Mouse (Mus musculus) thymus, adult 18-20 months (tissue): ENCODE measurements around the gene Adamts4.

ENCODE experiments used
- DNase-seq, 2 experiments: peaks; one replicate each; pipeline ENCODE4 v3.0.0; 2022; ENCODE audit warnings: mixed read lengths in 2 of 2

The Adamts4 gene

DNA sequence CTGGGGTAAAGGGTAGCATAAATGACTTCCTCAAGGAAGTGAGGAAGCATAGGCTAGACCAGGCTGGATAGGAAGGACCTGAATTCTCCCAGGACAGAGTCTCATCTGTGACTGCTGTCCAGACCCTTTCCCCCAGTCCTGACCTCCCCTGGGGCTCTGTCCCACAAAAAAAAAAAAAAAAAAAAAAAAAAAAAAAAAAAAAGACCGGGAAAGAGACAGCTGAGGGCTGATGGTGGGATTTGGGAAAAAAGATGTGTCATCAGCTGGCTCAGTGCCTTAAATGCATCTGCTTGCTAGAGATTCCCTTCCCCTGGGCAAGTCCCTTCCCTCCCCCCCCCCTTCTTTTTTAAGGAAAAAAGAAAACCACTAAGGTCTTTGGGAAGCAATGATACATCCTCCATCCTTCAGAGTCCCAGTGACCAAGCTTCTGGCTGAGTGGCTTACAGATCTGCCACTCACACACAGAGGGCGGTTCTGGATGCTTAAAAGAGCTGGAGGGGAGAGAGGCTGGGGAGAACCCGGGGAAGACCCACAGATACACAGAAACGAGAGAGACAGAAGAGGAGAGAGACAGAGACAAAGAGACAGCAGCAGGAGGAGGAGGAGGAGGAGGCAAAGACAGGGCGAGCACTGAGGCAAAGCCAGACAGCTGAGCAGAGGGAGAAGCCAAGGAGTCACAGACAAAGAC, at the start of gene Adamts4:
TSS of gene Adamts4 (plus strand) at position 509 of the 688 bp plus-strand sequence.
- no peak for DNase-seq

DNA sequence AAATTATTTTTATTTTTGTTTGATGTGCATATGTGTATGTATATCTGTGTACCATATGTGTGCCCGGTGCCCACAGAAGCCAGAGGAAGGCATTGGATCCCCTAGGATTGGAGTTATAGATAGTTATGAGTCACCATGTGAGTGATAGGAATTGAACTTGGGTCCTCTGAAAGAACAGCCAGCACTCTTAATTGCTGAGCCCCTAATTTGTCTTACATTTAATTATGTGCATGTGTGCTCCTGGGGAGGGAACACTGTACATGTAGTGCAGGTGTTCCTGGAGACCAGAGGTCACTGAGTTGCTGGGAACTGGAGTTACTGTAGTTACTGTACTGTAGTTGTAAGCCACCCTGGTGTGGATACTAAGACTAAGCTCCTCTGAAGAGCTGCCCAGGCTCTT, 49.5 kb upstream of the Adamts4 start:
- no peak for DNase-seq

GRCm38 (mm10) chr1:171203471-171204248, 46.6 kb upstream of the Adamts4 start:
- no peak for DNase-seq

GRCm38 (mm10) chr1:171204249-171204644, 46.0 kb upstream of the Adamts4 start:
- no peak for DNase-seq

DNA sequence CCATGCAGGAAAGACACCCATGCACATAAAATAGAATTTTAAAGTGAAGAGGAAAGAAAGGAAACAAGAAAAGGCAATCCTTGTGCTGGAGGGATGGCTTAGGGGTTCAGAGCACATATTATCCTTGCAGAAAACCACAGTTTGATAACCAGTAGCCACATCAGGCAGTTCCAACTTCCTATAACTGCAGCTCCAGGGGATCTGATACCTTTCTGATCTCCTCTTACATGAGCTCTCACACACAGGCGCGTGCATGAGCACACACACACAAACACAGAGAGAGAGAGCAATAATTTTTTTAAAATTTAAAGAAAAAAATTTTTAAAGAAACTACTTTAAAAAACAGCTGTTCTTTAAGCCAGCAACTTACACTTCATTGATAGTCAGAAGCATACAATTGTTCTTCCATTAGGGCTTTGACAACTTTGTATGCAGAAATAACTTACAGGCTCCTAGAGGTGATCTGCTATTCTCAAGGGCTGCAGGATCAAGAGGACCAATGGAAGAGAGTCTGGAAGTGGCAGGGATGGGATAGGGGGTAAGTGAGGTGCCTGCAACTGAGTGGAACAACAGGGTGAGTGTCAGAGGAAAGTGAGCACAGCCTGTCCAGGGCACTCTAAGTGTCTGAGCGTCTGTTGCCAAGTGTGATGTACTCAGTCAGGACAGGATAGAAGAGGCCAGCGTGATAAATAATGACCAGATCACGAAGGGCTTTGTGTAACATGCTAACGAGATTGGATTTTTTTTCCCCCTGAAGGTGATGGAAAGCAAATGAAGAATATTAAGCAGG, 44.3 kb upstream of the Adamts4 start:
- no peak for DNase-seq

- no peak for DNase-seq
These were observed 40.8 kb upstream of the Adamts4 start for GRCm38 (mm10) chr1:171209409-171209808.

DNA sequence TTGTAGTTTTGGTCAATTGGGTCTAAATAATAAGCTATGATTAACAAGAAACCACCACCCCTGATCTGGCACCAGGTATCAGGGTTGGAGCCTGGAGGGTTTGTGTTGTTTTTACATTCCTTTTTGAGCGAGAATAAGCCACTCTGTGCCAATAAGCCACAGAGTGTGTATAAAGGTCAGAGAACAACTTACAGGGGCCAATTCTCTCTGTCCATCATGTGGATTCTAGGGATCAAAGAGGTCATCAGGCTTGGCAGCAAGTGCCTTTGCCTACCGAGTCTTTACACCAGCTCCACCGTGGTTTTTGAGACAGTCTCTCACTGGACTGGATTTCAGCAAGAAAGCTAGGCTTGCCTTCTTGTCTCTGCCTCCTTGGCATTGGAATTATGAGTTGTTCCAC, 37.4 kb upstream of the Adamts4 start:
- no peak for DNase-seq

DNA sequence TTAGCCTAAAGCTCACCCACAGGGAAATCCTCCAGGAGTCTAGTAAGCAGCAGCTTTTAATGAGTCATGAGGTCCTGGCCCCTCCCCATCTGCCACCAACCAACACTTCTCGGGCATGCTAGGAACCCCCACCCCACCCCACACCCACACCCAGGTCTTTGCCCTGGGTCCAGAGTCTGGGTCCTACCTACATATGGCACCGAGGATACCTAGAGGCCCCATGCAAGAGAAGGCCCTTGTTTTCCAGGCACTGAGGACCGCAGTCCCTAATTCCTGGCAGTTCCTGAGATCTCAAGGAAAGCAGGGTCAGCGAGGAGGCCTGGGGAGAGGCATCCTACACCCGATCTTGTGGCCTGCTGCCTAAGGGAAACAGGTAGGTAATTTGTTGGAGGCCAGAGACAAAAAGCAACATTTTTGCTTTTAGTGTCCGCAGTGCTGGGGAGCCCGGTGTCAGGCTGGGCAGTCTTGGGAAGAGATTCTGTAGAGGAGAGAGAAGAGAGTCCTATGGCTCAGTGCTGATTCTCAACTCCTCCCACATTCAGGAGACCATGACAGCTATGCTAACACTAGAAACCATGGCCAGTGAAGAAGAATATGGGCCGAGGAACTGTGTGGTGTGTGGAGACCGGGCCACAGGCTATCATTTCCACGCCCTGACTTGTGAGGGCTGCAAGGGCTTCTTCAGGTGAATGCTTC, 36.3 kb upstream of the Adamts4 start, which contains the start of gene Nr1i3:
TSS of gene Nr1i3 (plus strand) at position 170 of the 696 bp plus-strand sequence.
- no peak for DNase-seq

- no peak for DNase-seq
These were observed 33.8 kb upstream of the Adamts4 start for GRCm38 (mm10) chr1:171216241-171216955.

DNA sequence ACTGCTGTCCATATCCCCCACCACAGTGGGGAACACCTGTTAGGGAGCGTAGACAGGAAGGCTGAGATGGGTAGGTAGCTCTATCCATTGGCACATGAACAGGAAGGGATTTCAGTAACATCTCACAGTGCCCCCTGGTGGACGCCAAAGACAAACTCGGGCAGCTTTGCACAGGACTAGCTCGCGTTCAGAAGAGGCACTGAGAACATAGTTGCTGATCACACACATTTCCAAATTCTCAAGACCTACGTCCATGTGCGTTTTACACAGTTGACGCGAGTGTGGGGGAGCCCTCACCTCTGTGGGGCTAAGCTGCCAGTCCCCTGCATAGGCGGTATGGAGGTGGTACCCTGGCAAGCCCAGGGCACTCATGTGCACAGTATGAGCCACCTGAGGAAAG, 29.4 kb upstream of the Adamts4 start:
- peak; percentile 37 to 52 for DNase-seq

DNA sequence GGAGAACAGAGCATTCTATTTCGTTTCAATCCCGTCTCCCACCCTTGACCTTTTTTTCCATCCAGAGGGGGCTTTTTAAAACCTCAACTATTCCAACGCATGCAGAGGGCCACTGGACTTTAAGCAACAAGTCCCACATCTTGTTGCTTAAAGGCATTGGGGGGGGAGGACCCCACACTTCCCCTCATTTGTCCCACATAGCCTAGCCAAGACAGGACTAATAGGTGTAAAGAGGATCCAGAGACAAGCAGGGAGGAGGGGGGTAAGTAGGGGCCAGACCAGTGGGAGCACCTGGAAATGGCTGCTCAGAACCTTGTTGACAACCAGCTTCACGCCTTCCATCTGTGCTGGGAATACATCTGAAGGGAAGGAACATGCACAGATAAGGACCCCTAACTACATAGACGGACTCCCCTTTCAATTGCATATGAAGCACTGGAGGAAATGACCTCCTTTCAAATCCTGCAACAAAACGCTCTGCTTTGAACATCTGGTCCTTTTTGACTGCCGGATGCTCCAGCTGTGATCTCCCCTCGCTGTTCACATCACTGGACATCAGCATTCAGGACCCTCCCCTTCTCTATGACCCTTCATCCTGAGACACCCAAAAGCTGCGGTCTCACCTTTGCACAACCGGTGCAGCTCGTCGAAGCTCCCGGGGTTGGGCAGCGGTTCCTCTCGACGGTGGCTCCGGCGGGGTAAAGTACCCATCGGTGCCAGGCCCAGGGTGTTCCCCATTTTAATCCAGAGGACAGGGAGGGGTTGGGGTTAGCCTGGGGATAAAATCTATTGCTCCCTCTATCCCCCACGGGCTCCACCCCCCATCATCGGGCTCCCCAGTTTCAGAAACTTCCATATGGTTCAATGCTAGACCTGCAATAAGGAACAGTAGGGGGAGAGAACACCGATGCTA, 28.7 kb upstream of the Adamts4 start:
- peak in 1 of 2 experiments; percentile 15 for DNase-seq

DNA sequence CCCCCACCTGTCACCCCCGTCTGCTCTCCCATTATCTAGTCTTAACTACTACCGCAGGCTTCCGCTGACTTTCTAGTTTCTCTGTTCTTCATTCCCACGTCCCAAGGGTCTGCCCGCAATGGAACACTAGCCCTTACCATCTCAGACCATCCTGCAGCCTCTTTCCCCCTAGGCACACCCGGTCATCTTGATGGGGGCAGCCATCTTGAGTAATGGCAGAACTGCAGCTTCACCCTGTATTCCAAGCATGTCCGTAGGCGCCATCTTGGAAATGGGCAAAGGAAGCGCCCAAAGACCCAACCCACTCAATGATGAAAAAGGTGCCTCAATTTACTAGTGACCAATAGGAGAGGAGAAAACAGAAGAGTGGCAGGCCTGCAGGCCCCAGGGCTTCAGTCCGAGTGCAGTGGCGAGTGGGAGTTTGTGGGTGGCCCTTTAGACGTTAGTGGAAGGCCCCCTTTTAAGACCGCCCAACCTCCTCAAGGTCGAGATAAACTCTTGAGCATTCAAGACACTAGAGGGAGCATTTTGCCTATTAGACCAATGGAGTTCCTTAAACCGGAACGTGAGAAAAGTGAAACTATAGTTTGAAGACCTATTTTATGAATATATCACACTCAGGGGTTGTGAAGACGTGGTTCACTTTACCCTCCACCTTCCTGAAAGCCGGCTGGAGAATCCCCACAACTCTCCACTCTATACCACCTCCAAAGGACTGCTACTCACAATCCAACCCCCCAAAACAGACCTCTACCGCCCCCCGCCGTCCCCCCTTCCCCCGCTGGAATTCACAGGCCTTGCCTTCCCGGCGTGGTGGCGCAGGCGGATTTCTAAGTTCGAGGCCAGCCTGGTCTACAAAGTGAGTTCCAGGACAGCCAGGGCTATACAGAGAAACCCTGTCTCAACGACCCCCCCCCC, 27.7 kb upstream of the Adamts4 start, which contains the start of gene Tomm40l:
TSS of gene Tomm40l (minus strand) at position 277 of the 918 bp plus-strand sequence.
- peak; percentile 89 to 96 for DNase-seq

DNA sequence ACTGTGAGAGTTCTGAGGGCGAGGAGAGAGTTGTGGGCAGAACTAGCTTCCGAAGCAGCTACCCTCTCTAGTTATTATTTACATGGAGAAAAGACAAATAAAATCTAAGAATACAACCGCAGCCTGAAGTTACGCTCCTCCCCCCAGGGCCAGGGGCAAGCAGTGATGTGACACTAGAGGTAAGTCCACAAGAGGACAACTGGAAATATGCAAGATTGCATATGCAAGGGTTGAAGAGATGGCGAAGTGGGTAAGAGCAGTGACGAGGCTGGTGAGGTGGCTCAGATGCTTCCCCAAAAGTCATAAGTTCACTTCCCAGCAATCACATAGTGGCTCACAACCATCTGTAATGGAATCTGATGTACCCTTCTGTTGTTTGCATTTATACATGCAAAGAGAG, 27.1 kb upstream of the Adamts4 start:
- DNase-seq, result no peak

DNA sequence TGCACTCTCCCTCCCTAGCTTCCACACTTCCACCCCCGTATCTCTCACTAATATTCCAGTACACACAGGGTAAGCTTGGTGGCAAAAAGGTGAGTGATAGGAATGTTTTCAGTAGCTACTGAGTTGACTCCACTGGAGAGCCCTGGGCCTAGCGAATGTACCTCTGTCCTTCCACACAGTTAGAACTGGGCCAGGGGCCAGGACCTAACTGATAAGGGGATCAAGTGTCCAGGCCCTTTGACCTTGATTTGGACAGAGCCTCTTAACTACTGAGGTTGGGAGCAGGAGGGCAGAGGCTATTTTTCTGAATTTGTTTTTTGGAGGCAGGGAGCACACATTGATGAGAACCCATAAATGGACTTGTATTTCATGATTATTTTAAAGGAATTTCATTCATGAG, 26.4 kb upstream of the Adamts4 start:
- DNase-seq, result no peak

GRCm38 (mm10) chr1:171224857-171225256, 25.4 kb upstream of the Adamts4 start, which contains the start of gene Apoa2:
Gene Apoa2, plus strand, starts transcription at chr1:171225054.
- DNase-seq, result no peak

- no peak for DNase-seq
These were observed 23.4 kb upstream of the Adamts4 start for GRCm38 (mm10) chr1:171226780-171227179.

- no peak for DNase-seq
These were observed 22.3 kb upstream of the Adamts4 start for GRCm38 (mm10) chr1:171227879-171228278.

- DNase-seq, result no peak
These were observed 20.5 kb upstream of the Adamts4 start for GRCm38 (mm10) chr1:171229750-171230149.

DNA sequence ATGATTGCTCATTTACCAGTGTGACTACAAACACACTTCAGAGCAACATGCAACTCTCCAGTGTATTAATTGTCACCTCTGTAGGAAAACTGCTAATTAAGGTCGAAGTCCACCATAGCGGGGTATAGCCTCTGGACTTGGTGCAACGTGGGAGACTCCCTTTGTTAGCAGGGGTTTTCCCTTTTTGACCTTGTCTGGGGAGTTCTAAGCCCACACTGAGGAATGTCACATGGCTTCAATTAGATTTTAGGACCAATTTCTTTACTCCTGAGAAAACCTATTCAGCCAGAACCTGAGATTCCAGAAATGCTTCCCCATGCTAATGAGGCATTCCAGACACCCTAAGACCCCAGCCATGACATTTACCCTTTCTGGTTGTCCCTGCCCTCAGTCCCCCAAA, 20.0 kb upstream of the Adamts4 start:
- DNase-seq, result no peak

DNA sequence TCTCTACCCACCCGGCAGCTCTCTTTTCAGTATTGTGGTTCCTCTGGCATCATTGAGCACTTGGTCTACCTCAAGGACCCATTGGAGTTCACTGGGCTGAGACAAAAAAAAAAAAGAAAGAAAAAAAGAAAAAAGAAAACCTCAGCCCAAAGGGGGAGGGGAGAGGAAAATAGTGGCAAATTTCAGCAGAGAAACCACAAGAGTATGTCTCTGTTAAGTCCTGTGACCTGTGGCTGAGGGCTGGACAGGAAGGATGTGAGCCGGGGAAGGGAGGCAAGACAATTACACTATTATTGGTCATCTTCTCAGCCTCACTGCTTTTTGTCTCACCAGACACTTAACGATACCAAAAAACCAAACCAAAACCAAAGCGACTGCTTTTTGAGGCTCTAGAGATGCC, 18.4 kb upstream of the Adamts4 start:
- no peak for DNase-seq
